Mouse (Mus musculus) spleen, adult 18-20 months (tissue): ENCODE results near the gene Aph1b.

Experiments
- DNase-seq, 2 experiments: peaks; one replicate each; pipeline ENCODE4 v3.0.0; 2022; ENCODE audit warnings: mixed read lengths in 2 of 2

Gene Aph1b

GRCm38 (mm10) chr9:66739516-66739915, 55.8 kb downstream of the Aph1b start:
- DNase-seq, result no peak

DNA sequence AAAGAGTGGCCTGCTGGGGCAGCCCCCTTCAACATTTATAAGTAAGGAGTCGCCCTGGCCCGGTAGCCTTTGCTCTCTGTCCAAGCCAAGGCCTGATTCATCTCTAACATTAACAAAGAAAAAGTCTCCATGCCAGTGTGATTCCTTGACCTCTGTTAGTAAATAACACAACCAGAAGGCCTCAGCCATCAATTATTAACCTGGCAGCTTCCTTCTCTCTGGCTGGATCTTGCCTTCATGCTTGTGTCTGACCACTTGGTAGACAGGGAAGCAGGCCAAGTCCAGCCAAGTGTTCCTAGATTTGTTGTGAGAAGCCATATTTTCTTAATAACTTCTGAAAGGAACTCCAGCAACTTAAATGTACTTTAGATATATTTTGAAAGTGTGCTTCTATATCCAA, 58.7 kb downstream of the Aph1b start:
- no peak for DNase-seq

DNA sequence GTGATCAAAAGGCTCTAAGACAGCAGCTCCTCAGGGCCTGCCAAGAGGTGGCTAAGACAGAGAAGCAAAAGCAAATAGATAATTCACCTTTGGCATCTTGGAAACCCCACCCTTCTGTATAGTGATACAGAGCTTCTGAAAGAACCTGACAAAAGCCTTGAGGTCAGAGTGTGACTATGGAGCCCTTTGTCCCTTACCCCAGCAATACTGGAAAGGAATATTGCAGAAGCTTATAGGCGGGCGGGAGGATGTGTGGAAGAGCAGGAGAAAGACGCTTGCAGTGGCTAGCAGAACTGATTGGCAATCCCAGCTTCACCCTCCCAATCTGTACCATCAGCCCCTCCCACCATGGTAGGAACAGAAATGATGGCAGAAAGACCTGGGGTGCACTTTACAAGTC, 59.3 kb downstream of the Aph1b start:
- DNase-seq, result no peak

GRCm38 (mm10) chr9:66735122-66735521, 60.2 kb downstream of the Aph1b start:
- no peak for DNase-seq

GRCm38 (mm10) chr9:66734568-66734967, 60.7 kb downstream of the Aph1b start:
- DNase-seq, result no peak

GRCm38 (mm10) chr9:66732791-66733691, 62.2 kb downstream of the Aph1b start:
- DNase-seq, result no peak

DNA sequence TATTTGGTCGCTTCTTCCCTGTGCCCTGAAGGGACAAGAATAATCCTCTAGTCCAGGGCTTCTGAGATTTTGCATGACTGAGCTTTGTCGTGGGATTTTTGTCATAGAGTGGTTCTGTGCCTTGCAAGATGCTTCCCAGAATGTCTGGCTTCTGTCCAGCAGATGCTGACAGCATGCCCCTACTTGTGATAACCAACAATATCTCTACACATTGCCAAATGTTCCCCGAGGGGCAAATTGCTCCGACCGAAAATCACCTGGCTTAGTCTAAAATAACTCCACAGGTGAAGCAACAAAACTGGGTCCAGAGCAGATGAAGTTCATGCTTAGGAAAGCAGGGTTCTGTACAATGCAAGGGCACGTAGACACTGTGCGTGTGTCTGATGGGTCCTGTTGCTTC, 64.0 kb downstream of the Aph1b start:
- DNase-seq, result no peak

DNA sequence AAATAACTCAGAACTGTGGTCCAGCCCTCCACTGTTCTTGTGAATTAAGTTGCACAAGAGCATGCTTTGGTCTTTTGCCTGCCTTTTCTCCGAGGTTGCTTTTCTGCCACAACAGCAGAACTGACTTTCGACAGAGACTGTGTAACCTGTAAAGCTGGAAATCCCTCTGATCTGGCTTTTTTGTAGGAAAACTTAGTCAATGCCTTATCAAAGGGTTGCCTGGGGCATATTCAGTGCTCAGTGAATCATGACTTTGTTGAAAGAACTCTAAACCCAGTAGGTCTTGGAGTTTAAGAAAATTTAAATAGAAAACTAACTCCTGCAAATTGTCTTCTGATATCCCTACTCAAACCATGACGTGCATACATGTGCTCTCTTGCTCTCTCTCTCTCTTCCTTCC, 64.7 kb downstream of the Aph1b start:
- no peak for DNase-seq

GRCm38 (mm10) chr9:66727333-66727732, 68.0 kb downstream of the Aph1b start:
- no peak for DNase-seq

GRCm38 (mm10) chr9:66725591-66725990, 69.7 kb downstream of the Aph1b start:
- DNase-seq, result no peak
